Mouse (Mus musculus) c-Kit-positive CD71-positive TER-119-negative erythroid progenitor cells, embryonic 14.5 days (primary cell): ENCODE results near the gene Rpl23.

ENCODE experiments used
- DNase-seq: peaks from one replicate; pipeline ENCODE4 v3.0.0-alpha.2; 2013; ENCODE audit warnings: low read depth

The Rpl23 gene

GRCm38 (mm10) chr11:97781832-97782563, at the start of gene Rpl23:
Gene Rpl23 (minus strand): TSS chr11:97782437.
- peak; percentile 99 for DNase-seq

GRCm38 (mm10) chr11:97832001-97832400, 49.8 kb upstream of the Rpl23 start:
- DNase-seq: no peak

- DNase-seq: no peak
Measured at GRCm38 (mm10) chr11:97830501-97830900, 48.3 kb upstream of the Rpl23 start.

GRCm38 (mm10) chr11:97829913-97830476, 47.8 kb upstream of the Rpl23 start:
- DNase-seq: no peak

GRCm38 (mm10) chr11:97829365-97829764, 47.1 kb upstream of the Rpl23 start:
- no peak for DNase-seq

GRCm38 (mm10) chr11:97827654-97828053, 45.4 kb upstream of the Rpl23 start:
- DNase-seq: no peak

GRCm38 (mm10) chr11:97826414-97826813, 44.2 kb upstream of the Rpl23 start:
- DNase-seq: no peak

- no peak for DNase-seq
Measured at GRCm38 (mm10) chr11:97825971-97826370, 43.7 kb upstream of the Rpl23 start.

- DNase-seq: no peak
Measured at GRCm38 (mm10) chr11:97825295-97825694, 43.1 kb upstream of the Rpl23 start.

- DNase-seq: no peak
Measured at GRCm38 (mm10) chr11:97824895-97825294, 42.7 kb upstream of the Rpl23 start.

- DNase-seq: no peak
Measured at GRCm38 (mm10) chr11:97824168-97824567, 41.9 kb upstream of the Rpl23 start.

GRCm38 (mm10) chr11:97822840-97823603, 40.8 kb upstream of the Rpl23 start:
- DNase-seq: no peak

GRCm38 (mm10) chr11:97821401-97822064, 39.3 kb upstream of the Rpl23 start:
- DNase-seq: no peak

- no peak for DNase-seq
Measured at GRCm38 (mm10) chr11:97820840-97821239, 38.6 kb upstream of the Rpl23 start.

GRCm38 (mm10) chr11:97819923-97820322, 37.7 kb upstream of the Rpl23 start:
- no peak for DNase-seq

GRCm38 (mm10) chr11:97819102-97819501, 36.9 kb upstream of the Rpl23 start:
- DNase-seq: no peak

GRCm38 (mm10) chr11:97818571-97818970, 36.3 kb upstream of the Rpl23 start:
- DNase-seq: no peak

- DNase-seq: no peak
Measured at GRCm38 (mm10) chr11:97818003-97818402, 35.8 kb upstream of the Rpl23 start.

- DNase-seq: no peak
Measured at GRCm38 (mm10) chr11:97817379-97817778, 35.1 kb upstream of the Rpl23 start.

- DNase-seq: no peak
Measured at GRCm38 (mm10) chr11:97816916-97817315, 34.7 kb upstream of the Rpl23 start.

GRCm38 (mm10) chr11:97816176-97816575, 33.9 kb upstream of the Rpl23 start:
- no peak for DNase-seq

- DNase-seq: no peak
Measured at GRCm38 (mm10) chr11:97815736-97816135, 33.5 kb upstream of the Rpl23 start.
